10 mouse cellular contexts compared by ENCODE assay signal in the genomic region with DNA sequence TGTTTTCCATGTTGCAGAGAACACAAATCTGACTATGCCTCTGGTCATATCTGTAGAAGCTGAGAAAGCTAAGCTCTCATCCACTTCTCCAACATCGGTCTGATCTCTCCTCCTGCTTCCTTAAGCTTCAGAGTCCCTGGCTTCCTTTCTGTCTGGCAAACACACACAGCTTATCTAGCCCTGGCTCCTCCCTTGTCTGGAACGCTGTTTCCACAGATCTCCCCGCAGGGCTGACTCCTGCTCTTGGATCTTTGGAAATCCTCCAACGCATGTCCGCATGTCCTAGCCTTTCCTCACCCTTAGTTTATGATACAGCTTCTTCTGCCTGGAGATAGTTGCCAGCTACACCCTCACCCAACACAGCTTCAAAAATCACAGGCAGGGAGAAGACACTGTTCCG. TPM values are rescaled to one million over a fixed set of nuclear protein-coding genes. Genes with fewer than 3 reads are reported as not detected.
DNase-seq lines count a peak whose midpoint lies in the region; ATAC-seq lines count a peak whose summit lies in the region.
"Had no signal": no experiment of that assay in that cellular context is flagged by ENCODE, and none has a peak within 500 bp of the region (broad histone marks: within the 10 kb centered on the region; RNA-seq: fewer than 3 reads in every experiment).

No protein-coding gene starts in this region.

- H3K9me3 ChIP-seq in midbrain, embryonic 15.5 days: no peaks in the 10 kb centered on the region
- no peaks in the 10 kb centered on the region for H3K9me3 ChIP-seq in midbrain, embryonic 10.5 days (replicated peaks)
- no peaks in the 10 kb centered on the region for H3K9me3 ChIP-seq in stomach, embryonic 16.5 days (replicated peaks; ENCODE audit: control insufficient read depth, low read length)
- H3K9me3 ChIP-seq: embryonic facial prominence, embryonic 13.5 days had no signal

- DNase-seq in midbrain, embryonic 10.5 days (ENCODE audit: low spot score): no peak
- peak; percentile 98 for DNase-seq in heart, adult 11 months
- peak; percentile 53 for DNase-seq in heart, postnatal 4 days
- no peak for DNase-seq in spleen, adult 12 weeks (ENCODE audit: low spot score)

- ATAC-seq in midbrain, embryonic 15.5 days (replicated peaks): no peak
- no peak for ATAC-seq in stomach, embryonic 16.5 days (ENCODE audit: insufficient read depth, low FRiP score)
- ATAC-seq in megakaryocyte, adult 5-6 weeks (ENCODE audit: poor library complexity, severe bottlenecking): no peak
- ATAC-seq: hindbrain, embryonic 16.5 days had no signal

- H3K4me1 ChIP-seq in midbrain, embryonic 15.5 days: peaks cover 48% of the 10 kb centered on the region
- H3K4me1 ChIP-seq in midbrain, embryonic 10.5 days: peaks cover 59% of the 10 kb centered on the region
- H3K4me1 ChIP-seq in stomach, embryonic 16.5 days (ENCODE audit: control insufficient read depth, insufficient read depth, low read length): peaks cover 38% of the 10 kb centered on the region

- no peak overlapping the region for H3K9ac ChIP-seq in midbrain, embryonic 15.5 days
- H3K9ac ChIP-seq in stomach, embryonic 16.5 days (ENCODE audit: low read length): peak overlapping the region; percentile 50; the same call in 1 of the 2 replicates
- H3K9ac ChIP-seq: embryonic facial prominence, embryonic 13.5 days; liver, embryonic 14.5 days had no signal

- 0 out of 2 replicates have a peak overlapping the region, but pooled peaks have one; percentile 5 for H3K4me3 ChIP-seq in midbrain, embryonic 15.5 days
- H3K4me3 ChIP-seq in midbrain, embryonic 10.5 days: no peak overlapping the region
- no peak overlapping the region for H3K4me3 ChIP-seq in stomach, embryonic 16.5 days (replicated peaks; ENCODE audit: low read length)

- no peak overlapping the region for H3K4me2 ChIP-seq in midbrain, embryonic 15.5 days
- H3K4me2 ChIP-seq in stomach, embryonic 16.5 days (ENCODE audit: low read depth, low read length): peak overlapping the region; percentile 22; the same call in 1 of the 2 replicates

- 50% methylated on average over 6 of the region's 6 CpGs for WGBS in midbrain, embryonic 15.5 days
- WGBS in midbrain, embryonic 10.5 days: 63% methylated on average over 6 of the region's 6 CpGs
- 39% methylated on average over 6 of the region's 6 CpGs for WGBS in stomach, embryonic 16.5 days

- H3K27me3 ChIP-seq in midbrain, embryonic 15.5 days (replicated peaks): no peaks in the 10 kb centered on the region; the same call in 1 of the 2 replicates
- H3K27me3 ChIP-seq in midbrain, embryonic 10.5 days (ENCODE audit: low read depth, poor library complexity, severe bottlenecking): peaks cover 9% of the 10 kb centered on the region; the same call in 1 of the 2 replicates
- no peaks in the 10 kb centered on the region for H3K27me3 ChIP-seq in stomach, embryonic 16.5 days (ENCODE audit: control insufficient read depth, insufficient read depth, low read length)
- H3K27me3 ChIP-seq: embryonic facial prominence, embryonic 13.5 days had no signal

- no peak overlapping the region for H3K27ac ChIP-seq in midbrain, embryonic 15.5 days
- H3K27ac ChIP-seq in midbrain, embryonic 10.5 days (replicated peaks): no peak overlapping the region
- H3K27ac ChIP-seq in stomach, embryonic 16.5 days (ENCODE audit: low read length): peak overlapping the region; percentile 71
- H3K27ac ChIP-seq: embryonic facial prominence, embryonic 13.5 days; liver, embryonic 14.5 days had no signal

- no peaks in the 10 kb centered on the region for H3K36me3 ChIP-seq in midbrain, embryonic 15.5 days (replicated peaks)
- no peaks in the 10 kb centered on the region for H3K36me3 ChIP-seq in midbrain, embryonic 10.5 days
- no peaks in the 10 kb centered on the region for H3K36me3 ChIP-seq in stomach, embryonic 16.5 days (ENCODE audit: control insufficient read depth, insufficient read depth, low read length)
- H3K36me3 ChIP-seq: embryonic facial prominence, embryonic 13.5 days had no signal

RNA-seq across cellular contexts. Expression of a gene that starts 3.0 kb away (rescaled TPM):
- 33.5 and 37.7 TPM in 2 replicates for polyA plus RNA-seq in midbrain, embryonic 15.5 days (2015; fragmentation: Nextera tagmentation; extraction: Ambion mirVana)
- polyA plus RNA-seq in midbrain, embryonic 10.5 days (2016; fragmentation: Nextera tagmentation; extraction: Ambion mirVana): 63.4 and 64.8 TPM in 2 replicates
- 1 to 10 TPM; 6.7 to 8.6 TPM for total RNA-seq in heart, postnatal 4 days (2021)
- 58.2 and 62.1 TPM in 2 replicates for polyA plus RNA-seq in stomach, embryonic 16.5 days (2015; fragmentation: Nextera tagmentation; extraction: Ambion mirVana)
- 13.2 and 15.7 TPM in 2 replicates for total RNA-seq in megakaryocyte, adult 5-6 weeks (2015)
- 11.4 and 26.6 TPM in 2 replicates for total RNA-seq in megakaryocyte, adult 5-6 weeks (2017)

RNA-seq across cellular contexts. Expression of a gene that starts 8.1 kb away (rescaled TPM):
- polyA plus RNA-seq in midbrain, embryonic 15.5 days (2015; fragmentation: Nextera tagmentation; extraction: Ambion mirVana): 20.5 and 21.2 TPM in 2 replicates
- 6.9 and 8.7 TPM in 2 replicates for polyA plus RNA-seq in midbrain, embryonic 10.5 days (2016; fragmentation: Nextera tagmentation; extraction: Ambion mirVana)
- 10 to 100 TPM; 13.8 to 14.3 TPM for total RNA-seq in heart, postnatal 4 days (2021)
- polyA plus RNA-seq in stomach, embryonic 16.5 days (2015; fragmentation: Nextera tagmentation; extraction: Ambion mirVana): 7.2 and 7.8 TPM in 2 replicates
- total RNA-seq in megakaryocyte, adult 5-6 weeks (2015): 18.8 and 20.5 TPM in 2 replicates
- total RNA-seq in megakaryocyte, adult 5-6 weeks (2017): 17.7 and 20.2 TPM in 2 replicates

RNA-seq across cellular contexts. Expression of a gene that starts 20.7 kb away (rescaled TPM):
- 319 and 333 TPM in 2 replicates for polyA plus RNA-seq in midbrain, embryonic 15.5 days (2015; fragmentation: Nextera tagmentation; extraction: Ambion mirVana)
- 63.1 and 90.1 TPM in 2 replicates for polyA plus RNA-seq in midbrain, embryonic 10.5 days (2016; fragmentation: Nextera tagmentation; extraction: Ambion mirVana)
- total RNA-seq in heart, postnatal 4 days (2021): 10 to 100 TPM; 80.2 to 84.6 TPM
- polyA plus RNA-seq in stomach, embryonic 16.5 days (2015; fragmentation: Nextera tagmentation; extraction: Ambion mirVana): 79.9 and 88.5 TPM in 2 replicates
- 53.9 and 66.6 TPM in 2 replicates for total RNA-seq in megakaryocyte, adult 5-6 weeks (2015)
- 11.2 and 21.8 TPM in 2 replicates for total RNA-seq in megakaryocyte, adult 5-6 weeks (2017)

RNA-seq across cellular contexts. Expression of a gene that starts 22.2 kb away (rescaled TPM):
- polyA plus RNA-seq in midbrain, embryonic 15.5 days (2015; fragmentation: Nextera tagmentation; extraction: Ambion mirVana): 17.7 and 23.9 TPM in 2 replicates
- polyA plus RNA-seq in midbrain, embryonic 10.5 days (2016; fragmentation: Nextera tagmentation; extraction: Ambion mirVana): 218 and 239 TPM in 2 replicates
- 10 to 100 TPM; 38.0 to 43.3 TPM for total RNA-seq in heart, postnatal 4 days (2021)
- 120 and 134 TPM in 2 replicates for polyA plus RNA-seq in stomach, embryonic 16.5 days (2015; fragmentation: Nextera tagmentation; extraction: Ambion mirVana)
- total RNA-seq in megakaryocyte, adult 5-6 weeks (2015): 105 and 116 TPM in 2 replicates
- total RNA-seq in megakaryocyte, adult 5-6 weeks (2017): 116 and 125 TPM in 2 replicates

RNA-seq across cellular contexts. Expression of a gene that starts 27.4 kb away (rescaled TPM):
- polyA plus RNA-seq in midbrain, embryonic 15.5 days (2015; fragmentation: Nextera tagmentation; extraction: Ambion mirVana): 11.3 and 12.3 TPM in 2 replicates
- polyA plus RNA-seq in midbrain, embryonic 10.5 days (2016; fragmentation: Nextera tagmentation; extraction: Ambion mirVana): 6.8 and 7.6 TPM in 2 replicates
- total RNA-seq in heart, postnatal 4 days (2021): 10 to 100 TPM; 42.6 to 55.6 TPM
- polyA plus RNA-seq in stomach, embryonic 16.5 days (2015; fragmentation: Nextera tagmentation; extraction: Ambion mirVana): 21.8 and 22.3 TPM in 2 replicates
- total RNA-seq in megakaryocyte, adult 5-6 weeks (2015): 6.7 and 12.5 TPM in 2 replicates
- total RNA-seq in megakaryocyte, adult 5-6 weeks (2017): 7.9 and 8.5 TPM in 2 replicates

Comparison
In these comparisons a context has a peak if more than half of its experiments do, and no peak if none do; other contexts are left out.
1. DNase-seq: peak in heart, adult 11 months (single experiment) and heart, postnatal 4 days (single experiment); none in midbrain, embryonic 10.5 days (single experiment) and spleen, adult 12 weeks (single experiment).